ENCODE assay signal across 36 mouse cellular contexts in the genomic region with DNA sequence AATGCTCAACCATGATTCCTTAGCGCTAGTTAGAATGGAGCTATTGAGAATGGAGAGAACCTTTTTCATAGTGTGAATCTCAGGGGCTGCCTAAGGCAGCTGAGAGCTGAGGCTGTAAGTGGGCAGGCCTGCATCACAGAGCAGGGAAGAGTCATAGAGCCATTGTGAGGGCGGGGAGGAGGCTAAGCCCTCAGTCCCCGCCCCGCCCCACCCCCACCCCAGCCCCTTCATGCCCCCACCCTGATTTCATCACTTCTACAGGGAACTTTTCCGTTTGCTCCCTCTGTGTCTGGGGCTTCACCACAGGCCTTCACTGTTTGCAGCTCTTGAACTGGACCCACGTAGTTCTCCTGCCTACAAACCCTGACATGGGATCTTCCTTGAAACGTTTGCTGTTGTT. TPM values are rescaled to one million over a fixed set of nuclear protein-coding genes. Genes with fewer than 3 reads are reported as not detected.
"Had no signal": no experiment of that assay in that cellular context is flagged by ENCODE, and none has a peak within 500 bp of the region (broad histone marks: within the 10 kb centered on the region; RNA-seq: fewer than 3 reads in every experiment).

A gene (minus strand): TSS at position 101 of the 400 bp plus-strand sequence.

- ATAC-seq: hindbrain, embryonic 16.5 days; inflammation-experienced regulatory T-cells, adult 6 months; intestine, embryonic 15.5 days; intestine, postnatal 0 days had no signal

- H3K27me3 ChIP-seq: heart, embryonic 12.5 days had no signal

- H3K9me3 ChIP-seq: heart, embryonic 10.5 days; heart, embryonic 12.5 days; hindbrain, embryonic 10.5 days; hindbrain, embryonic 12.5 days; intestine, embryonic 15.5 days; limb, embryonic 10.5 days; limb, embryonic 12.5 days had no signal

- H3K36me3 ChIP-seq: heart, embryonic 10.5 days; heart, embryonic 12.5 days; hindbrain, embryonic 10.5 days; hindbrain, embryonic 12.5 days; intestine, embryonic 15.5 days; limb, embryonic 10.5 days; limb, embryonic 12.5 days had no signal

- H3K27ac ChIP-seq: gastrocnemius, adult 2 months; heart, embryonic 10.5 days; hindbrain, embryonic 10.5 days; hindbrain, embryonic 12.5 days; hindbrain, embryonic 14.5 days; intestine, embryonic 15.5 days; limb, embryonic 10.5 days; limb, embryonic 12.5 days had no signal

- H3K4me3 ChIP-seq: gastrocnemius, adult 2 months; heart, embryonic 10.5 days; heart, embryonic 12.5 days; hindbrain, embryonic 10.5 days; hindbrain, embryonic 12.5 days; intestine, embryonic 15.5 days; limb, embryonic 10.5 days; limb, embryonic 12.5 days had no signal

- H3K4me2 ChIP-seq: heart, embryonic 12.5 days; hindbrain, embryonic 12.5 days; hindbrain, embryonic 14.5 days; intestine, embryonic 15.5 days; limb, embryonic 12.5 days had no signal

- DNase-seq: gastrocnemius, adult 2 months; gastrocnemius, postnatal 10 days; gastrocnemius, postnatal 25 days; heart, adult 18-20 months; heart, postnatal 10 days; heart, postnatal 4 days; kidney, adult 18-20 months; kidney, adult 8-10 months; kidney, postnatal 10 days; kidney, postnatal 25 days; kidney, postnatal 4 days; layer of hippocampus, adult 9-11 months; layer of hippocampus, postnatal 36 days had no signal

- H3K9ac ChIP-seq: heart, embryonic 12.5 days; hindbrain, embryonic 12.5 days; hindbrain, embryonic 14.5 days; intestine, embryonic 15.5 days; limb, embryonic 12.5 days had no signal

RNA-seq across cellular contexts. Expression of the gene that starts here (rescaled TPM):
- total RNA-seq: gastrocnemius, adult 2 months; gastrocnemius, postnatal 10 days; gastrocnemius, postnatal 25 days; gastrocnemius, postnatal 4 days; granulocyte monocyte progenitor cell, adult 5-6 weeks; heart, adult 18-20 months; heart, adult 8-10 months; heart, postnatal 10 days; heart, postnatal 25 days; heart, postnatal 4 days; layer of hippocampus, adult 8-10 months; layer of hippocampus, postnatal 14 days; layer of hippocampus, postnatal 36 days; left cerebral cortex, adult 18-20 months; left cerebral cortex, postnatal 36 days had no signal
- polyA plus RNA-seq: heart, embryonic 10.5 days; heart, embryonic 12.5 days; heart, embryonic 14.5 days; heart, embryonic 16.5 days; hindbrain, embryonic 10.5 days; hindbrain, embryonic 12.5 days; hindbrain, embryonic 16.5 days; inflammation-experienced regulatory T-cells, adult 6 months; intestine, embryonic 15.5 days; intestine, postnatal 0 days; kidney, embryonic 14.5 days; kidney, embryonic 16.5 days; limb, embryonic 10.5 days; limb, embryonic 12.5 days had no signal
